Mouse (Mus musculus) heart, embryonic 16.5 days (tissue): ENCODE measurements around the gene Dio1. TPM values are rescaled to one million over a fixed set of nuclear protein-coding genes. Genes with fewer than 3 reads are reported as not detected.
A peak's percentile ranks its signal among the peaks of the same experiment; 100 is the strongest.

ENCODE experiments used
- ATAC-seq: fragments of 200-750 bp; cut with Nextera tagmentation; replicated peaks from 2 replicates; pipeline ENCODE4 v1.8.0; 2017; ENCODE audit warnings: moderate number of reproducible peaks; ENCODE audit not compliant: insufficient read depth, low FRiP score; ENCODE audit errors: extremely low read depth
- H3K27ac ChIP-seq: fragments of 300-500 bp; sonication (generic); 2 replicates; pipeline ENCODE4 v1.5.1; 2014; ENCODE audit warnings: mild to moderate bottlenecking, low read length, control low read depth, moderate library complexity
- H3K27me3 ChIP-seq: fragments of 300-500 bp; sonication (generic); 2 replicates; pipeline ENCODE4 v1.6.1; 2014; ENCODE audit warnings: low read length, mixed read lengths; ENCODE audit not compliant: control insufficient read depth, insufficient read depth
- H3K36me3 ChIP-seq: fragments of 300-500 bp; sonication (generic); 2 replicates; pipeline ENCODE4 v1.6.1; 2014; ENCODE audit not compliant: control insufficient read depth, insufficient read depth
- H3K4me1 ChIP-seq: fragments of 300-500 bp; sonication (generic); 2 replicates; pipeline ENCODE4 v1.6.1; 2014; ENCODE audit warnings: low read length, mixed read lengths; ENCODE audit not compliant: control insufficient read depth, insufficient read depth
- H3K4me2 ChIP-seq: fragments of 300-500 bp; sonication (generic); 2 replicates; pipeline ENCODE4 v1.6.1; 2014; ENCODE audit warnings: low read depth, mild to moderate bottlenecking, control low read depth, low read length
- H3K4me3 ChIP-seq: fragments of 300-500 bp; sonication (generic); 2 replicates; pipeline ENCODE4 v1.5.1; 2014; ENCODE audit warnings: mild to moderate bottlenecking, control low read depth, low read length
- H3K9ac ChIP-seq: fragments of 300-500 bp; sonication (generic); 2 replicates; pipeline ENCODE4 v1.6.1; 2014; ENCODE audit warnings: low read length, control low read depth
- H3K9me3 ChIP-seq: fragments of 300-500 bp; sonication (generic); replicated peaks from 2 replicates; pipeline ENCODE4 v1.6.1; 2016; ENCODE audit warnings: low read length; ENCODE audit not compliant: control insufficient read depth
- WGBS: fragments of 180-500 bp; shearing (Covaris S2); extraction: QIAGEN DNeasy Blood & Tissue Kit; methylation state at CpG from one replicate; pipeline ENCODE4 v1.1.7; 2014; 5-methylcytosine and 5-hydroxymethylcytosine counted together
- polyA plus RNA-seq: library from polyadenylated mRNA; unstranded; fragments of >200 nt; fragmentation: Nextera tagmentation; extraction: Ambion mirVana; gene quantifications from 2 replicates; pipeline ENCODE4 v1.2.1, GENCODE M21; 2015

The Dio1 gene
- polyA plus RNA-seq, 1 experiment from 2014 or later: 0.91 TPM

- Histone ChIP-seq H3K36me3 (peaks cover 13% of the 10 kb centered on the region), H3K27me3 (no peaks in the 10 kb centered on the region), H3K9ac (no peak overlapping the region), H3K4me2 (no peak overlapping the region), H3K9me3 (no peaks in the 10 kb centered on the region), H3K27ac (peak overlapping the region; percentile 73), H3K4me3 (no peak overlapping the region), H3K4me1 (peaks cover 51% of the 10 kb centered on the region)
- 0 out of 2 replicates have a peak, but pooled peaks have one; percentile 44 for ATAC-seq
- 50% methylated on average over 2 of the region's 2 CpGs for WGBS
Observed at GRCm38 (mm10) chr4:107245368-107245767, 61.6 kb downstream of the Dio1 start.

- peaks cover 36% of the 10 kb centered on the region for H3K4me1 ChIP-seq
- H3K36me3 ChIP-seq: peaks cover 25% of the 10 kb centered on the region
- no peak overlapping the region for H3K4me2 ChIP-seq
- H3K9ac ChIP-seq: no peak overlapping the region
- H3K9me3 ChIP-seq: no peaks in the 10 kb centered on the region
- WGBS: 54% methylated on average over 6 of the region's 6 CpGs
- H3K27ac ChIP-seq: 0 out of 2 replicates have a peak overlapping the region, but pooled peaks have one; percentile 20
- ATAC-seq: no peak
- H3K4me3 ChIP-seq: no peak overlapping the region
- no peaks in the 10 kb centered on the region for H3K27me3 ChIP-seq
Observed at GRCm38 (mm10) chr4:107243365-107244333, 63.3 kb downstream of the Dio1 start.

Other genes with a start within 250 kb of the Dio1 start
- 96.7 and 101 TPM in 2 replicates for gene Mrpl37, start 240.3 kb downstream of the Dio1 start, polyA plus RNA-seq
- gene Cyb5rl, start 240.2 kb downstream of the Dio1 start, polyA plus RNA-seq: 4.4 and 5.2 TPM in 2 replicates
- gene Cdcp2, start 210.3 kb downstream of the Dio1 start, polyA plus RNA-seq: not detected in 2 replicates
- gene Tmem59, start 128.8 kb downstream of the Dio1 start, polyA plus RNA-seq: 338 TPM in 2 replicates
- 8.5 and 13.5 TPM in 2 replicates for gene Tceanc2, start 128.1 kb downstream of the Dio1 start, polyA plus RNA-seq
- not detected in 2 replicates for gene Ldlrad1, start 98.0 kb downstream of the Dio1 start, polyA plus RNA-seq
- gene Lrrc42, start 53.6 kb downstream of the Dio1 start, polyA plus RNA-seq: 40.5 and 48.3 TPM in 2 replicates
- gene Hspb11, start 53.6 kb downstream of the Dio1 start, polyA plus RNA-seq: 29.1 and 34.0 TPM in 2 replicates
- 45.1 and 45.6 TPM in 2 replicates for gene Yipf1, start 7.2 kb upstream of the Dio1 start, polyA plus RNA-seq
- gene Ndc1, start 60.6 kb upstream of the Dio1 start, polyA plus RNA-seq: 22.6 and 23.4 TPM in 2 replicates
- 0.16 and 0.47 TPM in 2 replicates for gene Glis1, start 127.4 kb upstream of the Dio1 start, polyA plus RNA-seq